Mouse (Mus musculus) neutrophil, adult 59 days (primary cell): ENCODE measurements around the gene Angel2. TPM values are rescaled to one million over a fixed set of nuclear protein-coding genes. Genes with fewer than 3 reads are reported as not detected.

Experiments
- total RNA-seq, 2 experiments: library from RNA; stranded (reverse); gene quantifications; 1 replicate in 1 of 2; 2 replicates in 1 of 2; pipeline ENCODE4 v1.2.4; 2023

Angel2 gene
- total RNA-seq = 10 to 100 TPM; 38.3 to 40.6 TPM

GRCm38 (mm10) chr1:190924812-190925211 lies at the start of gene Angel2:
Gene Angel2, plus strand, starts transcription at chr1:190925112.

GRCm38 (mm10) chr1:190911415-190912123 lies 13.3 kb upstream of the Angel2 start, which contains the start of gene Rps6kc1:
Gene Rps6kc1, minus strand, starts transcription at chr1:190911770.

GRCm38 (mm10) chr1:190979100-190979563 lies 54.2 kb downstream of the Angel2 start, which contains the start of gene Vash2:
Gene Vash2, minus strand, starts transcription at chr1:190979296.

Other genes starting within 250 kb of the Angel2 start
- gene Rps6kc1, start 13.3 kb upstream of the Angel2 start, total RNA-seq = 10 to 100 TPM; 41.3 to 43.9 TPM
- gene Vash2, start 54.2 kb downstream of the Angel2 start, total RNA-seq = not detected
- 10 to 100 TPM; 39.5 to 39.9 TPM for gene Flvcr1, start 101.0 kb downstream of the Angel2 start, total RNA-seq
- gene Spata45, start 111.5 kb downstream of the Angel2 start, total RNA-seq = not detected
- 10 to 100 TPM in 1 of 2 experiments, 1 to 10 TPM in 1; 9.5 to 13.2 TPM for gene Tatdn3, start 137.8 kb downstream of the Angel2 start, total RNA-seq
- gene Nsl1, start 137.9 kb downstream of the Angel2 start, total RNA-seq = 10 to 100 TPM in 1 of 2 experiments, 1 to 10 TPM in 1; 8.7 to 10.3 TPM
- 1 to 10 TPM; 1.3 to 3.8 TPM for gene Batf3, start 172.7 kb downstream of the Angel2 start, total RNA-seq
- 1 to 10 TPM in 1 of 2 experiments, under 1 TPM in 1; 0.88 to 2.5 TPM for gene Fam71a, start 239.7 kb downstream of the Angel2 start, total RNA-seq